Mouse (Mus musculus): ENCODE data around the gene Gnmt. TPM values are rescaled to one million over a fixed set of nuclear protein-coding genes. Genes with fewer than 3 reads are reported as not detected.

Gene Gnmt
- total and polyA plus RNA-seq, 3 experiments = 0.13 to 0.71 (median 0.38) TPM

- no peak for TF ChIP-seq E2F4 (IDR thresholded peaks at IDR 0.05; ENCODE audit: insufficient replicate concordance, low read depth, low read length)
- no peak for TF ChIP-seq KAT2A (IDR thresholded peaks at IDR 0.05; ENCODE audit: insufficient replicate concordance, low read length)
- Histone ChIP-seq H3K27ac (ENCODE audit: insufficient read depth, low read depth) (no peak overlapping the region), H3K36me3 (replicated peaks in 1 of 2; ENCODE audit: control insufficient read depth in 1 of 2, insufficient read depth in 1 of 2, low read length in 1 of 2) (peaks cover 8 to 51% of the 10 kb centered on the region in 2 experiments), H3K79me2 (replicated peaks; ENCODE audit: control insufficient read depth, extremely low read depth, insufficient read depth, poor library complexity, severe bottlenecking) (peaks cover 12% of the 10 kb centered on the region), H3K9ac (ENCODE audit: insufficient read depth, low read depth) (no peak overlapping the region), H3K9me3 (replicated peaks; ENCODE audit: low read length) (no peaks in the 10 kb centered on the region), H3K4me1 (ENCODE audit: control insufficient read depth in 1 of 2, insufficient read depth in 2 of 2) (peaks cover 11 to 31% of the 10 kb centered on the region in 2 experiments), H3K4me2 (ENCODE audit: insufficient read depth, low read depth, poor library complexity, severe bottlenecking) (no peak overlapping the region), H3K4me3 (replicated peaks in 1 of 3; ENCODE audit: low read depth in 2 of 3, low read length in 2 of 3, poor library complexity in 1 of 3) (no peak overlapping the region), H3K27me3 (replicated peaks) (no peaks in the 10 kb centered on the region)
- DNase-seq (ENCODE audit: extremely low read depth) = no peak
- in situ Hi-C loops (cut with MboI; ENCODE audit: low pct_ligation_motif_present, low pct_unique_long_range_greater_than_20kb, low sequenced_read_pairs) (no loop called here), dilution Hi-C loops (cut with MboI; ENCODE audit: extremely low pct_ligation_motif_present, extremely low pct_unique_long_range_greater_than_20kb, low sequenced_read_pairs) (no loop called here)
Measured at GRCm38 (mm10) chr17:46701489-46701888, 27.5 kb downstream of the Gnmt start.

GRCm38 (mm10) chr17:46699912-46700311 is 29.1 kb downstream of the Gnmt start:
- H3K36me3 ChIP-seq (replicated peaks in 1 of 2; ENCODE audit: control insufficient read depth in 1 of 2, insufficient read depth in 1 of 2, low read length in 1 of 2) = peaks cover 8 to 63% of the 10 kb centered on the region in 2 experiments
- in situ Hi-C loops (cut with MboI; ENCODE audit: low pct_ligation_motif_present, low pct_unique_long_range_greater_than_20kb, low sequenced_read_pairs) = no loop called here
- dilution Hi-C loops (cut with MboI; ENCODE audit: extremely low pct_ligation_motif_present, extremely low pct_unique_long_range_greater_than_20kb, low sequenced_read_pairs) = no loop called here
- no peak overlapping the region for H3K4me2 ChIP-seq (ENCODE audit: insufficient read depth, low read depth, poor library complexity, severe bottlenecking)
- no peak for DNase-seq (ENCODE audit: extremely low read depth)
- H3K9ac ChIP-seq (ENCODE audit: insufficient read depth, low read depth) = no peak overlapping the region
- no peaks in the 10 kb centered on the region for H3K9me3 ChIP-seq (replicated peaks; ENCODE audit: low read length)
- H3K4me3 ChIP-seq (replicated peaks in 1 of 3; ENCODE audit: low read depth in 2 of 3, low read length in 2 of 3, poor library complexity in 1 of 3) = no peak overlapping the region
- TF ChIP-seq ZNF384 (IDR thresholded peaks at IDR 0.05; ENCODE audit: low read depth, low read length) (no peak), MYC (IDR thresholded peaks at IDR 0.05; ENCODE audit: low read depth, low read length) (no peak), USF2 (conservative IDR thresholded peaks at IDR 0.05; ENCODE audit: low read depth, low read length) (no peak), TBP (conservative IDR thresholded peaks at IDR 0.05; ENCODE audit: low read depth, low read length) (no peak), RCOR1 (conservative IDR thresholded peaks at IDR 0.05; ENCODE audit: low read depth, low read length) (no peak), MEF2A (IDR thresholded peaks at IDR 0.05; ENCODE audit: borderline replicate concordance, low read depth, low read length) (no peak), SIN3A (IDR thresholded peaks at IDR 0.05; ENCODE audit: low read length) (no peak), NRF1 (IDR thresholded peaks at IDR 0.05; ENCODE audit: low read depth, low read length) (no peak), ZMIZ1 (IDR thresholded peaks at IDR 0.05; ENCODE audit: low read depth, low read length) (no peak)
- peaks cover 12% of the 10 kb centered on the region for H3K79me2 ChIP-seq (replicated peaks; ENCODE audit: control insufficient read depth, extremely low read depth, insufficient read depth, poor library complexity, severe bottlenecking)
- H3K4me1 ChIP-seq (ENCODE audit: control insufficient read depth in 1 of 2, insufficient read depth in 2 of 2) = peaks cover 11 to 24% of the 10 kb centered on the region in 2 experiments
- H3K27me3 ChIP-seq (replicated peaks) = no peaks in the 10 kb centered on the region
- no peak overlapping the region for H3K27ac ChIP-seq (ENCODE audit: insufficient read depth, low read depth)

- H3K4me3 ChIP-seq (replicated peaks in 1 of 3; ENCODE audit: low read depth in 2 of 3, low read length in 2 of 3, poor library complexity in 1 of 3) = no peak overlapping the region
- H3K27me3 ChIP-seq (replicated peaks) = no peaks in the 10 kb centered on the region
Measured at GRCm38 (mm10) chr17:46699245-46699644, 29.7 kb downstream of the Gnmt start.

More at GRCm38 (mm10) chr17:46699245-46699644, 29.7 kb downstream of the Gnmt start:
- Histone ChIP-seq H3K27ac (ENCODE audit: insufficient read depth, low read depth) (no peak overlapping the region), H3K9ac (ENCODE audit: insufficient read depth, low read depth) (no peak overlapping the region), H3K79me2 (replicated peaks; ENCODE audit: control insufficient read depth, extremely low read depth, insufficient read depth, poor library complexity, severe bottlenecking) (peaks cover 10% of the 10 kb centered on the region), H3K36me3 (replicated peaks in 1 of 2; ENCODE audit: control insufficient read depth in 1 of 2, insufficient read depth in 1 of 2, low read length in 1 of 2) (peaks cover 8 to 66% of the 10 kb centered on the region in 2 experiments), H3K4me1 (ENCODE audit: control insufficient read depth in 1 of 2, insufficient read depth in 2 of 2) (peaks cover 11 to 24% of the 10 kb centered on the region in 2 experiments), H3K4me2 (ENCODE audit: insufficient read depth, low read depth, poor library complexity, severe bottlenecking) (no peak overlapping the region), H3K9me3 (replicated peaks; ENCODE audit: low read length) (no peaks in the 10 kb centered on the region)
- dilution Hi-C loops (cut with MboI; ENCODE audit: extremely low pct_ligation_motif_present, extremely low pct_unique_long_range_greater_than_20kb, low sequenced_read_pairs) = no loop called here
- in situ Hi-C loops (cut with MboI; ENCODE audit: low pct_ligation_motif_present, low pct_unique_long_range_greater_than_20kb, low sequenced_read_pairs) = no loop called here
- no peak for DNase-seq (ENCODE audit: extremely low read depth)
- TF ChIP-seq MAZ (IDR thresholded peaks at IDR 0.05; ENCODE audit: low read depth, low read length) = no peak
- TF ChIP-seq CHD1 (IDR thresholded peaks at IDR 0.05; ENCODE audit: low read depth, low read length) = no peak
- no peak for TF ChIP-seq ZNF384 (IDR thresholded peaks at IDR 0.05; ENCODE audit: low read depth, low read length)
- no peak for TF ChIP-seq ZMIZ1 (IDR thresholded peaks at IDR 0.05; ENCODE audit: low read depth, low read length)
- no peak for TF ChIP-seq KAT2A (IDR thresholded peaks at IDR 0.05; ENCODE audit: insufficient replicate concordance, low read length)
- no peak for TF ChIP-seq RAD21 (IDR thresholded peaks at IDR 0.05; ENCODE audit: low read depth, low read length)
- TF ChIP-seq TBP (conservative IDR thresholded peaks at IDR 0.05; ENCODE audit: low read depth, low read length) = no peak
- TF ChIP-seq PAX5 (IDR thresholded peaks at IDR 0.05; ENCODE audit: low read length) = no peak
- TF ChIP-seq HCFC1 (IDR thresholded peaks at IDR 0.05; ENCODE audit: low read depth, low read length) = no peak

Measured in CH12.LX (cell line).